Mouse (Mus musculus): ENCODE data around the gene Sim2. TPM values are rescaled to one million over a fixed set of nuclear protein-coding genes. Genes with fewer than 3 reads are reported as not detected.

Gene Sim2
- total RNA-seq, 2 experiments from 2014 or later, result 0.42 TPM; not detected in 1

DNA sequence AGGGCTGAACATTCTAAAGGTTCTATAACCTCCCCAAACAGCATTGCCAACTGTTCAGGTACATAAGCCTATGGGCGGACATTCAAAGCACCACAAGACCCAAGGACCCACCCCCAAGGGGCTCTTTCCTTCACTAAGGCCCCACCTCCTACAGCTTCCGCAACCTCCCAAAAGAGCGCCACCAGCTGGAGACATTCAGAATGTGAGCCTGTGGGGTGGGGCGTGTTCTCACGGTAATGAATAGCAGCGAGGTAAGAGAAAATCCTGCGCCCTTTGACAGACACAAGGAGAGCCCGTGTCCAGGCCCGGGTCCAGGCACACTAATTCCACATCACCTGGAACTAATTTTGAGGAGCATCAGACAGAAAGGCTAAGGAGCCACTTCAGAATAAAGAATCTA is 20.5 kb upstream of the Sim2 start:
- no peak; the same call in 1 of the 2 replicates for TF ChIP-seq CTCF (IDR thresholded peaks at IDR 0.05)
- Histone ChIP-seq H3K27ac (no peak overlapping the region), H3K4me3 (no peak overlapping the region)
- intact Hi-C loops (cut with DNase I), result no loop called here
- DNase-seq (ENCODE audit: extremely low spot score in 1 of 2, low spot score in 2 of 2), result no peak

GRCm38 (mm10) chr16:94065728-94066674 is 18.7 kb upstream of the Sim2 start:
- no peak overlapping the region for H3K27ac ChIP-seq
- DNase-seq (ENCODE audit: extremely low spot score in 1 of 2, low spot score in 2 of 2), result no peak
- intact Hi-C loops (cut with DNase I), result no loop called here
- no peak overlapping the region for H3K4me3 ChIP-seq
- TF ChIP-seq CTCF (IDR thresholded peaks at IDR 0.05), result no peak

- intact Hi-C loops (cut with DNase I), result no loop called here
- no peak overlapping the region for H3K4me3 ChIP-seq
- DNase-seq (ENCODE audit: extremely low spot score in 1 of 2, low spot score in 2 of 2), result no peak
- H3K27ac ChIP-seq, result no peak overlapping the region
- no peak for TF ChIP-seq CTCF (IDR thresholded peaks at IDR 0.05)
Observed at GRCm38 (mm10) chr16:94066771-94067170, 18.0 kb upstream of the Sim2 start.

- no peak for DNase-seq (ENCODE audit: extremely low spot score in 1 of 2, low spot score in 2 of 2)
- no peak overlapping the region for H3K4me3 ChIP-seq
- TF ChIP-seq CTCF (IDR thresholded peaks at IDR 0.05), result no peak
- intact Hi-C loops (cut with DNase I), result no loop called here
- H3K27ac ChIP-seq, result no peak overlapping the region
Observed at GRCm38 (mm10) chr16:94067280-94067679, 17.5 kb upstream of the Sim2 start.

DNA sequence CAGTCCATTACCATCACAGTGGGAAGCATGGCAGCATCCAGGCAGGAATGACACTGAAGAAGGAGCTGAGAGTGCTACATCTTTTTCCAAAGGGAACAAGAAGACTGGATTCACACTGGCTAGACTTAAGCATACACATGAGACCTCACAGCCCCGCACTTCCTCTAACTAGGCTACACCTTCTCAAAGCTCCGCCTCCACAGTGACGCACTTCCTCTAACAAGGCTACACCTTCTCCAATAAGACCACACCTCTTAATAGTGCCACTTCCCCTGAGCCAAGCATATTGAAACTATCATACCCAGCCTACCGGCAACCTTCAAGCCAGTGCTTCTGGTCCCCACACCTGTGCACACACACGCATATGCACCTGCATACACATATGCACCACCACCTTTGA is 15.7 kb upstream of the Sim2 start:
- H3K27ac ChIP-seq, result no peak overlapping the region
- no peak for TF ChIP-seq CTCF (IDR thresholded peaks at IDR 0.05)
- no peak overlapping the region for H3K4me3 ChIP-seq
- DNase-seq (ENCODE audit: extremely low spot score in 1 of 2, low spot score in 2 of 2), result no peak
- intact Hi-C loops (cut with DNase I), result no loop called here

DNA sequence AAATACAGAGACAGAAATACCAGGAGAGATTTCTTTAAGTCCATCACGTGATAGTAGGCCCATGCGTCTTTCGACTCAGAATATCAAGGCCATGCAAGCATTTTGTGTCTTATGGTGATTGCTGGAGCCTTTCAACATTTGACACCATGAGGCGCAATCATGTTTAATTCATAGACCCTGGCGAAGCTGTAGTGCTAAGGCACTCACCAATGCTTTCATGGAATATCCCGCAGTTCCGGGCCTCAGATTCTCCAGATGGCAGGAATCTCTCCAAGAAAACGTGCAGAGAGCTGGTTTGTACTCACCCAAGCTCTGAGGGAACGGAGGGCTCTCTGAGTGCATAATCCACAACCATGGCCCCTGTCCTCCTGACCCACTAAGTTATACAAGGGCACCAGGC is 13.8 kb upstream of the Sim2 start:
- no peak for TF ChIP-seq CTCF (IDR thresholded peaks at IDR 0.05)

DNA sequence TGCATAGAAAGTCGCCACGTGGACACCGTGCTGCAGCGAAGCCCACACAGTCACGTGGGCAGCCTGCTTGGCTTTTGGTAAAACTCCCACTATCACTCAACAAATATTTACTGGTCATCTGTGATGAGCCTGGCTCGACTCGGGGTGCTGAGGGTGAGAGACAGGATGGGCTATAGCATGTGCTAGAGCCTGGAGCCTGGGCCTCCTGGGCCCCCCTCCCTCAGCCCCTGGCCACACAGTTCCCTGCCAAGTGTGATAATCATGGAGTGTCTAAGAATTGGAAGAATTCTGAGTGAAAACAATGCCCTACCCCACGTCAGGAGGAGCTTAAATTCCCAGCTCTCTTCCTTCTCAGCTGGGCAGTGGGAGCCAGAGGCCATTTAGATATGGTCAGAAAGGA is 13.3 kb upstream of the Sim2 start:
- intact Hi-C loops (cut with DNase I), result no loop called here
- Histone ChIP-seq H3K4me3 (no peak overlapping the region), H3K27ac (no peak overlapping the region)
- no peak for DNase-seq (ENCODE audit: extremely low spot score in 1 of 2, low spot score in 2 of 2)
- no peak for TF ChIP-seq CTCF (IDR thresholded peaks at IDR 0.05)

More for the DNA sequence above, 13.8 kb upstream of the Sim2 start:
- no peak for DNase-seq (ENCODE audit: extremely low spot score in 1 of 2, low spot score in 2 of 2)
- Histone ChIP-seq H3K4me3 (no peak overlapping the region), H3K27ac (no peak overlapping the region)
- intact Hi-C loops (cut with DNase I), result no loop called here

DNA sequence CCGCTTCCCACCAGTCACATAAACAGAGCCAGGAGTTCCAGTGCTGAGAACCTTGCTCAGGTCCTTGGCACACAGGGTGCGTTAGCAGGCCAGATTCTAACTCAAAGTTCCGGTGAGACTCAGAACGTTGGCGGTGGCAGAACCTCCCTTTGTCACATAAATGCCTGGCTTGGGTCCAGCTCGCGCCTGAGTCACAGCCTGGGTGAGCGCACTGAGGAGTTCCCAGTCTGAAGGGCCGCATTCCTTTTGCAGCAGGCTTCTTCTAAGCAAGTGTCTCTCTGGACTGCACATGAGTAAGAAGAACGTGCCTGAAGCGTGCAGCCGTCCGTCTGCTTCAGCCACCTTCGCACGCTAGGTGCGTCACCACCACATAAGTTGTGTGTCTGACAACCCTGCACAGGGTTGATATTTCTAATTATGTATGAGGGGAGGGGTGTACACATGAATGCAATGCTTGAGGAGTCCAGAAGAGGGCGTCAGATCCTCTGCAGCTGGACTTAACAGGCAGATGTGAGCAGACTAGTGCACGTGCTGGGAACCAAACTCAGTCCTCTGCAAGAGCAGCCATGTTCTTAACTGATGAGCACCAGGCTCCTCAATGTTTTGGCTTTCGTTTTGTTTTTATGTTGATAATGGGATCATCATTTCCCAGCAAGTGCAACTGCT is 9.2 kb upstream of the Sim2 start:
- DNase-seq (ENCODE audit: extremely low spot score in 1 of 2, low spot score in 2 of 2), result no peak
- intact Hi-C loops (cut with DNase I), result no loop called here
- TF ChIP-seq CTCF (IDR thresholded peaks at IDR 0.05), result no peak
- Histone ChIP-seq H3K27ac (no peak overlapping the region), H3K4me3 (no peak overlapping the region)

DNA sequence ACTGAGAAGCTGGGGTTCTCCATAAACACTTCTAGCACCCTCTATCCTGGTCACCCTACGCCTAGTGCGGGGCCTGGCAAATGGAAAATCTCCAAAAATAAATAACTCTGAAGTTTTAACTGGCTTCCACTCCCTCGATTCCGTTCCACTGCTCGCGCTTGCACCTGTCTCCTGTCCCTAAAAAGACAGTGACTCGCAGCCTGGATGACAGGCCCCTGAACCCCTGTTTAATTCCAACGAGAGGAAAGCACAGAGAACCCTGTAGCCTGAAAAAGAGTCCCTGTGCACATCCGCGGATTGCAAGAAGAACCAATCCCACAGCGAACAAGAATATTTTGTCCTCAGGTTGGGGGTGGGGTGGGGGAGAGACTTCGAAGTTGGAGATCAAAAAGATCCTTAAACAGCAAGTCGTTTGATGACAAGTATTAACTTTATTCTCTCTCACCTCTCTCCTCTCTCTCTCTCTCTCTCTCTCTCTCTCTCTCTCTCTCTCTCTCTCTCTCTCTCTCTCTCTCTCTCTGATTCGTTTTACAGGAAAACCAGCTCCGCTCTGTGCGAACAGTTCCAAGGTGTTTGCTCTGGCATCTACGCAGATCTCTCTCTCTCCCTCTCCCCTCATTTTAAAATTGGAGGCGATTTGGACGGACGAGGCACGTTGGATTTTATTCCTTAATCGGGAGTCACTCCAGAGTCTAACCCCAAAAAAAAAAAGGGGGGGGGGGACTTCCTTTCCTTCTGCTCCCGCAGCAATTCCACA is 6.2 kb upstream of the Sim2 start:
- intact Hi-C loops (cut with DNase I), result no loop called here

GRCm38 (mm10) chr16:94079075-94079855 is 5.5 kb upstream of the Sim2 start:
- intact Hi-C loops (cut with DNase I), result no loop called here
- H3K4me3 ChIP-seq, result no peak overlapping the region
- no peak for TF ChIP-seq CTCF (IDR thresholded peaks at IDR 0.05)
- H3K27ac ChIP-seq, result no peak overlapping the region
- no peak for DNase-seq (ENCODE audit: extremely low spot score in 1 of 2, low spot score in 2 of 2)

More for the DNA sequence above, 6.2 kb upstream of the Sim2 start:
- Histone ChIP-seq H3K4me3 (no peak overlapping the region), H3K27ac (no peak overlapping the region)
- TF ChIP-seq CTCF (IDR thresholded peaks at IDR 0.05), result no peak
- DNase-seq (ENCODE audit: extremely low spot score in 1 of 2, low spot score in 2 of 2), result no peak

Data from left cerebral cortex, adult 2 months (tissue).